Mouse (Mus musculus) embryonic facial prominence, embryonic 10.5 days (tissue): ENCODE results near the gene Vmn2r21. TPM values are rescaled to one million over a fixed set of nuclear protein-coding genes. Genes with fewer than 3 reads are reported as not detected.
"Not testable (repeated sequence)": the region's sequence is repeated elsewhere in the genome, so short reads cannot be mapped to it uniquely, and the experiment has no call there.

Experiments used
- DNase-seq: peaks from one replicate; pipeline ENCODE4 v3.0.0-alpha.2; 2017; ENCODE audit warnings: low spot score
- H3K27ac ChIP-seq: fragments of 300-500 bp; sonication (generic); replicated peaks from 2 replicates; pipeline ENCODE4 v1.5.1; 2016; ENCODE audit warnings: mild to moderate bottlenecking
- H3K27me3 ChIP-seq: fragments of 300-500 bp; sonication (generic); replicated peaks from 2 replicates; pipeline ENCODE4 v1.6.1; 2016; ENCODE audit warnings: low read depth, mild to moderate bottlenecking; ENCODE audit not compliant: poor library complexity, severe bottlenecking
- H3K36me3 ChIP-seq: fragments of 300-500 bp; sonication (generic); replicated peaks from 2 replicates; pipeline ENCODE4 v1.6.1; 2016; ENCODE audit warnings: mild to moderate bottlenecking, moderate library complexity
- H3K4me1 ChIP-seq: fragments of 300-500 bp; sonication (generic); 2 replicates; pipeline ENCODE4 v1.6.1; 2016
- H3K4me3 ChIP-seq: fragments of 300-500 bp; sonication (generic); 2 replicates; pipeline ENCODE4 v1.5.1; 2016; ENCODE audit warnings: mild to moderate bottlenecking, moderate library complexity
- H3K9me3 ChIP-seq: fragments of 300-500 bp; sonication (generic); 2 replicates; pipeline ENCODE4 v1.6.1; 2016; ENCODE audit warnings: mild to moderate bottlenecking
- whole genome bisulfite sequencing: fragments of 180-500 bp; shearing (Covaris S2); methylation state at CpG from one replicate; pipeline ENCODE4 v1.1.7; 2016; 5-methylcytosine and 5-hydroxymethylcytosine counted together
- polyA plus RNA-seq: library from polyadenylated mRNA; unstranded; fragments of >200 nt; fragmentation: Nextera tagmentation; extraction: Ambion mirVana; gene quantifications from 2 replicates; pipeline ENCODE4 v1.2.1, GENCODE M21; 2016

Vmn2r21 gene
- not detected in 2 replicates for polyA plus RNA-seq

DNA sequence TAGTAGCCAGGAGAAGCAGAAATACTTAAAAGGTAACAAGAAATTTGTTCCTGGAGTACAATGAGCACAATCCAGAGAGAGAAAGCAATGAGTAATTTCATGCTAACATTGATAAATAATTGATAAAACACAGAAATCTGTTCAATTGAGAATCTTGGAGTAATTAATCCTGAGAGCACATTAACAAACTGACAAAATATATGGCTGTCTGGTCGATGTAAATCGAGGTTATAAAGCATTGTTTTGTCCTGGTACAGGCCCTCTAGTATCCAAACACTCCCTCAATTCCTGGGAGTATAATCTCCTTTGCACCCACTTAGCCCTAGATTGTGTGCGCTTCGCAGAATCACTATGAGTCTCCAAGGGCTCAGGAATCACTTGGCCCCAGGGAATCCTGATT lies at the start of gene Vmn2r21:
Gene Vmn2r21, minus strand, starts transcription at position 101 of the 400 bp plus-strand sequence.
- DNase-seq, H3K27ac ChIP-seq, H3K4me1 ChIP-seq, H3K36me3 ChIP-seq, H3K9me3 ChIP-seq, H3K4me3 ChIP-seq, H3K27me3 ChIP-seq: not testable (repeated sequence)
- WGBS: no CpG with 5 or more reads among the region's 4 CpGs

DNA sequence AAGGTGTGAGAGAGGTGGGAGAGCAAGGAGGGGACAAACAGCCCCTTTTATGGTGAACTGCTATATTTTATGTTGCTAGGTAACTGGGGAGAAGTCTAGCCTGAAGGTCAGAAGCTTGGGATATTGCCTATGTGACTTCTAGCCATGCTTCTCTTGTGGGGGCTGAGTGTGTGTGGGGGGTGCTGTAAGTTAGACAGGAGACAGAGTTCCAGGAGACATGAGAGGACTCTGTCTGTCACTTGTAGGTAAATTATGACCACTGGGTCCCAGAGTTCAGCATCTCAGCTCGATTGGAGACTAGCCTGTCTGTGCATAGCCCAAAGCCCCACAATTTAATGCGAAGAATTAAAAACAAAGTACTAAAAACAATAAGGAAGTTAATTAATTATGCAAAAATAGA lies 41.5 kb upstream of the Vmn2r21 start:
- no CpG with 5 or more reads among the region's 2 CpGs for WGBS
- not testable (repeated sequence) for H3K27me3 ChIP-seq, H3K36me3 ChIP-seq, DNase-seq, H3K27ac ChIP-seq, H3K9me3 ChIP-seq, H3K4me3 ChIP-seq, H3K4me1 ChIP-seq

DNA sequence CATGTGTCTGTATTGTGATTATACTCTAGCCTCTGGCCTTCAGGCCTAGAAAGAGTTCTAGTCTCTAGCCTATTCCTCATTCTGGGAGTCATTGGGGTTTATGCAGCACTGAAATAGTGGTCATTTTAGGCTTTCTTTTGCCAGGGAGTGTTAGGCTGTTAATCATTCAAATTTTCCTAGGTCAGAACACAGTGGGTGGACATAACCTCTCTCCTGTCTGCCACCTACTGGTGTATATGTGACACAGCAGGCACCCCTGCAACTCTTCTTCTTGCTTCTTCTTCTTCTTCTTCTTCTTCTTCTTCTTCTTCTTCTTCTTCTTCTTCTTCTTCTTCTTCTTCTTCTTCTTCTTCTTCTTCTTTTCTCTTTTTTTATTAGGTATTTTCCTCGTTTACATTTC lies 6.5 kb upstream of the Vmn2r21 start:
- not testable (repeated sequence) for DNase-seq, H3K4me3 ChIP-seq, H3K36me3 ChIP-seq, H3K4me1 ChIP-seq, H3K27ac ChIP-seq, H3K9me3 ChIP-seq, H3K27me3 ChIP-seq
- no CpG with 5 or more reads among the region's 1 CpGs for whole genome bisulfite sequencing

DNA sequence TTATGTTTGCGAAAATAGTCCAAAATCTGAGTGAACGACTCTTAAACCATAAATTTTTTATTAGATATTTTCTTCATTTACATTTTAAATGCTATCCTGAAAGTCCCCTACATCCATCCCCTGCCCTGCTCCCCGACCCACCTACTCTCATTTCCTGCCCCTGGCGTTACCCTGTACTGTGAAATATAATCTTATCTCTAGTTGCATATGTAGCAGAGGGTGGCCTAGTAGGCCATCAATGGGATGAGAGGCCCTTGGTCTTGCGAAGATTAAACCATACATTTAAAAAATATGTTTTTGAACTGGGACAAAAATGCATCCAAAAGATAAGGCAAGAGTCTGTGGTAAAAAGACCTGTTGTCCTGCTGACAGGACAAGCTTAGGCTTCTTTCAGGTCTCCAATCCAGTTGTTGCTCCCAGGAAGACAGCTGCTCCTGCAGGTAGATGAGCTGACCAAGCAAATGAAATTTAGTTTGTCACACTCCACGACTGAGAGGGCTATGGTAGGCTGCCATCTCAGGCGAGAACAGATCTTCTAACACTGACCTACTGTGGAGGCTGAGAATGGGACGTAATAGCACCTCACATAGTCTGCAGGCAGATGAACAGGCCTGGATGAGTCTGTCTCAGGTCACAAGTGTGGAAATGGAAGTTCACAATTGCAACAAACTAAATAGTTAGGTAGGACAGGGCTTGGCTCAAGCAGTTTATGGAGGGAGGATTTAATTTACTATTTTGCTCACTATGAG lies 10.8 kb downstream of the Vmn2r21 start:
- DNase-seq, H3K36me3 ChIP-seq, H3K4me3 ChIP-seq, H3K4me1 ChIP-seq, H3K27me3 ChIP-seq, H3K27ac ChIP-seq, H3K9me3 ChIP-seq: not testable (repeated sequence)
- no CpG with 5 or more reads among the region's 8 CpGs for WGBS

DNA sequence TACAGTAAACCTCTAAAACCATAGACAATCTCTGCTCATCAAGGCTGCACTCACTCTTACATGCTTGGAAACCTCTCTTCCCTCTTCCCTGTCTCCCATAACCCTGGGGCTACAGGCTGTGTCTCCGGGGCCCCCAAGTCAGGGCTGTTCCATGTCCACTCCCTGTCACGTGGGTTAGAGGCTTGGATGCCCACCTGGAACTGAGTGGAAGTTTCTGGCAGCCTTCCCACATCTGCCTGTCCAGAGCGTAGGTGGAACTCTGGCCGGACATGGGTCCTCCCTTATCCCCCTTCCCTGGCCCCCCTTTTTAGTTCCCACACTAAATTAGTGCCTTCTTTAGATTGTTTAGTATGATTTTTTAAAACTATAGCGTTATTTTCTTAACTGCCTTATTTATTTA lies 60.2 kb downstream of the Vmn2r21 start:
- not testable (repeated sequence) for H3K4me3 ChIP-seq, DNase-seq
- WGBS: no CpG with 5 or more reads among the region's 5 CpGs

DNA sequence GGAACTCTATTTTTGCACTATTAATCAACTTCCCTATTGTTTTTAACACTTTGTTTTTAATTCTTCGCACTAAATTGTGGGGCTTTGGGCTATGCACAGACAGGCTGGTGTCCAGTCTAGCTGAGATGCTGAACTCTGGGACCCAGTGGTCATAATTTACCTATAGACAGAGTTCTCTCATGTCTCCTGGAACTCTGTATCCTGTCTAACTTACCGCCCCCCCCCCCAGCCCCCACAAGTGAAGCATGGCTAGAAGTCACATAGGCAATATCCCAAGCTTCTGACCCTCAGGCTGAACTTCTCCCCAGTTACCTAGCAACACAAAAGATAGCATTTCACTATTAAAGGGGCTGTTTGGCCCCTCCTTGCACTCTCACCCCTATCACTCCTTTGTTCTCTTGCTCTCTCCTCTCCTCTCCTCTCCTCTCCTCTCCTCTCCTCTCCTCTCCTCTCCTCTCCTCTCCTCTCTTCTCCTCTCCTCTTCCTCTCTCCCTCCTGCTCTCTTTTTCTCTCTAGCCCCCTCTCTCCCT lies 60.7 kb downstream of the Vmn2r21 start:
- H3K36me3 ChIP-seq, H3K9me3 ChIP-seq, DNase-seq, H3K4me1 ChIP-seq, H3K4me3 ChIP-seq, H3K27me3 ChIP-seq, H3K27ac ChIP-seq: not testable (repeated sequence)
- WGBS: no CpG with 5 or more reads among the region's 2 CpGs

More for the DNA sequence above, 60.2 kb downstream of the Vmn2r21 start:
- not testable (repeated sequence) for H3K27me3 ChIP-seq, H3K9me3 ChIP-seq, H3K27ac ChIP-seq, H3K4me1 ChIP-seq, H3K36me3 ChIP-seq

DNA sequence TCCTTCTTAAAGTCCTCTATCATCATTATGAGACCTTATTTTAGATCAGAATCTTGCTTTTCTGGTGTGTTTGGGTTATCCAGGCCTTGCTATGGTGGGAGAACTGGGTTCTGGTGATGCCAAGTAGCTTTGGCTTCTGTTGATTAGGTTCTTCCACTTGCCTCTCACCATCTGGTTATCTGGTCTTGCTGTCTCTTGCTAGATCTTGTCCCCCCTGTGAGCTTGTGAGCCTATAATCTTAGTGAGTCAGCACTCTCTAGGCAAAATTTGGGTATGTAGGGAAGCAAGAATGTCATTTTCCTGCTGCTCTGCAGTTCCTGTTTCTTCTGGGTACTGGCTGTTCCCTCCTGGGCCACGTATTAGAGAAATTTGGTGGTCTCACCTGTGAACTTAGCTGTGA lies 64.6 kb downstream of the Vmn2r21 start:
- not testable (repeated sequence) for H3K27ac ChIP-seq, H3K9me3 ChIP-seq, H3K36me3 ChIP-seq, H3K27me3 ChIP-seq, H3K4me1 ChIP-seq, H3K4me3 ChIP-seq, DNase-seq
- no CpG with 5 or more reads among the region's 1 CpGs for WGBS

Other genes with a start within 250 kb of the Vmn2r21 start
- not detected in 2 replicates for gene Clec4e, start 243.5 kb downstream of the Vmn2r21 start, polyA plus RNA-seq
- not detected in 2 replicates for gene Vmn2r19, start 225.1 kb downstream of the Vmn2r21 start, polyA plus RNA-seq
- gene Vmn2r20, start 115.3 kb downstream of the Vmn2r21 start, polyA plus RNA-seq: not detected in 2 replicates
- not detected in 2 replicates for gene Vmn2r22, start 117.3 kb upstream of the Vmn2r21 start, polyA plus RNA-seq
- gene Vmn2r23, start 169.3 kb upstream of the Vmn2r21 start, polyA plus RNA-seq: not detected in 2 replicates
- gene Vmn2r24, start 245.5 kb upstream of the Vmn2r21 start, polyA plus RNA-seq: not detected in 2 replicates